Mouse (Mus musculus): Measurements from ENCODE around the gene Manba. TPM values are rescaled to one million over a fixed set of nuclear protein-coding genes. Genes with fewer than 3 reads are reported as not detected.
"Not testable (repeated sequence)": the region's sequence is repeated elsewhere in the genome, so short reads cannot be mapped to it uniquely, and the experiment has no call there.

Gene Manba
- polyA plus RNA-seq, 1 experiment from 2014 or later, result 5.6 TPM

DNA sequence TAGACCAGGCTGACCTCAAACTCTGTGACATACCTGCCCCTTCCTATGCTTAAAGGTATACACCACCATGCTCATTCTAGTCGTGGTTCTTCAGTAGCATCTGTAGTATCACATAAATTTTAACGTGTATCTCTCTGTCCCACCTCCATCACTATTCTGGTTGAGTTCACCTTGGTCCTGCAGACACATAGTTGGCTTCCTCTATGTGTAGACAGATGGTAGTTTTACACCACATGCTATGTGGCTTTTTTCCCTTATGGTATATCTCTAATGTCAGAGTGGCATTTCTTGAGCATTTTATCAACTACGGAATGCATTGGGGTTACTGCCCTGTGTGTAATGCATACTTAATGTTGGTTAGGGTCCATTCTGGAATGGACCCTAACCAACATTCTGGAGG is 16.3 kb upstream of the Manba start:
- no peak overlapping the region for H3K4me2 ChIP-seq
- H3K9me3 ChIP-seq, result no peaks in the 10 kb centered on the region
- no peak overlapping the region for H3K4me3 ChIP-seq
- no peak overlapping the region for H3K27ac ChIP-seq
- no peak overlapping the region for H3K9ac ChIP-seq
- no peak for ATAC-seq (ENCODE audit: low FRiP score)
- no peaks in the 10 kb centered on the region for H3K4me1 ChIP-seq (replicated peaks)
- 65% methylated on average over 3 of the region's 3 CpGs for whole genome bisulfite sequencing
- no peaks in the 10 kb centered on the region for H3K36me3 ChIP-seq
- no peaks in the 10 kb centered on the region for H3K27me3 ChIP-seq

DNA sequence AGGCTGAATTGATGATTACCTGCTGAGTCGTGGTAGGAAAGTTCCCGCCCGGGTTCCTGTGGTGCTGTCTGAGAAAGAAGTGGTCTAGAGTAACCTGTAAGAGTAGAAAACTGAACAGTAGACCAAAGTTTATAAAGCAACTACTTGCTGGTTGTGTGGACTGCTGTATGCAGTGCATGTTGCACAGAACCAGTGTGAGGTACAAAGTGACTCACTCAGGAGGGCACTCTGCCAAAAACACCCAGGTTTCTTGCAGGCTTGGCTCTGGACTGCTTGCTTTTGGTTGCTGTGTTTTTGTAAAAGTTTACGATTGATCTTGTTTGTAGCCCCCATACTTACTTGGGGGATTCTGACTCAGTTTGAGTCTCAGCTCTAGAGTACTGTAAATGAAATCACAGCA is 15.4 kb upstream of the Manba start:
- WGBS, result 52% methylated on average over 4 of the region's 4 CpGs

DNA sequence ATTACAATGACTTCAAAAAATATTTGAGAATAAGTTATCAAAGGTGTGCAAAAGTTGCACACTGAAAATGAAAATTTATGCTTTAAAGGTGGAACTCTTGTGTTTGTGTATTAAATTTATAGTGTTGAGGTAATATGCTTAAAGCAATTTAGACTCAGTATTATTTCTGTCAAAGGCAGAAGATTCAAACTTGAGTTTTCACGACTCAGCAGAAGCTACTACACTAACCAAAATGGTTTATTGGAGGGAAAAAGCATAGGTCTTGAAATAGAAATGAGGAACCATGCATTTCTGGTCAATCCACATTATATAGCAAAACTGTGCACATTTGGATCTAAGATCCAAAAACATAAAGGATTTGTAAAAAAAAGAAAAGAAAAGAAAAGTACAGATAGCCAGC is 14.6 kb upstream of the Manba start:
- Histone ChIP-seq H3K36me3 (no peaks in the 10 kb centered on the region), H3K27ac (no peak overlapping the region), H3K9me3 (no peaks in the 10 kb centered on the region), H3K27me3 (no peaks in the 10 kb centered on the region), H3K4me3 (no peak overlapping the region), H3K4me1 (replicated peaks) (no peaks in the 10 kb centered on the region), H3K4me2 (no peak overlapping the region), H3K9ac (no peak overlapping the region)
- WGBS, result 84% methylated on average over 1 of the region's 1 CpGs
- no peak for ATAC-seq (ENCODE audit: low FRiP score)

More for the DNA sequence above, 15.4 kb upstream of the Manba start:
- H3K36me3 ChIP-seq, result no peaks in the 10 kb centered on the region
- H3K4me1 ChIP-seq (replicated peaks), result no peaks in the 10 kb centered on the region
- H3K4me3 ChIP-seq, result no peak overlapping the region
- no peaks in the 10 kb centered on the region for H3K27me3 ChIP-seq
- H3K4me2 ChIP-seq, result no peak overlapping the region
- no peak for ATAC-seq (ENCODE audit: low FRiP score)
- no peak overlapping the region for H3K9ac ChIP-seq
- H3K9me3 ChIP-seq, result no peaks in the 10 kb centered on the region
- H3K27ac ChIP-seq, result no peak overlapping the region

- Histone ChIP-seq H3K9ac (no peak overlapping the region), H3K27ac (no peak overlapping the region), H3K36me3 (no peaks in the 10 kb centered on the region), H3K4me2 (no peak overlapping the region), H3K4me3 (no peak overlapping the region), H3K27me3 (no peaks in the 10 kb centered on the region), H3K4me1 (replicated peaks) (no peaks in the 10 kb centered on the region), H3K9me3 (no peaks in the 10 kb centered on the region)
- 90% methylated on average over 8 of the region's 8 CpGs for WGBS
- no peak for ATAC-seq (ENCODE audit: low FRiP score)
Measured at GRCm38 (mm10) chr3:135475025-135475424, 10.4 kb upstream of the Manba start.

- Histone ChIP-seq H3K4me1 (replicated peaks) (no peaks in the 10 kb centered on the region), H3K4me2 (no peak overlapping the region), H3K36me3 (no peaks in the 10 kb centered on the region), H3K27ac (no peak overlapping the region), H3K9me3 (no peaks in the 10 kb centered on the region), H3K9ac (no peak overlapping the region), H3K4me3 (no peak overlapping the region), H3K27me3 (no peaks in the 10 kb centered on the region)
- ATAC-seq (ENCODE audit: low FRiP score), result no peak
- WGBS, result 77% methylated on average over 6 of the region's 6 CpGs
Measured at GRCm38 (mm10) chr3:135476286-135476685, 9.1 kb upstream of the Manba start.

DNA sequence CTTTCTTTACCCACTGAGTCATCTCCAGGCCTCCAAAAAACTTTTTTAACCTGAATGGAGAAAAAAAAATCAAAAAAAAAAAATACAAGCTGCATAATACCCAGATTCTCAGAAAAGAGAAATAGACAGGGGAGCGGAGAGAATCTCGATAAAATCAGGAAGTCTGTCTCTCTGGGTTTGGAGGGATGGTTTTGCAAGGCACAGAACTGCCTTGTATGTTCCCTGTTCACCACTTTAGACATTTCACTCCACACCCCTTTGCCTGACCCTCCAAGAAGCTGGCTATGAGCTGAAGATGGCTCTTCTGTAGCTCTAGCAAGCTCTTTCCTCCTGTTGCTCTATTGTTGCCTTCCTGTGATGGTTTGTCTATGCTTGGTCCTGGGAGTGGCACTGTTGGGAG is 8.4 kb upstream of the Manba start:
- H3K4me1 ChIP-seq (replicated peaks), result no peaks in the 10 kb centered on the region
- ATAC-seq (ENCODE audit: low FRiP score), result no peak
- no peak overlapping the region for H3K9ac ChIP-seq
- no peak overlapping the region for H3K4me2 ChIP-seq
- no peaks in the 10 kb centered on the region for H3K9me3 ChIP-seq
- H3K4me3 ChIP-seq, result no peak overlapping the region
- no peaks in the 10 kb centered on the region for H3K36me3 ChIP-seq
- no peak overlapping the region for H3K27ac ChIP-seq
- no peaks in the 10 kb centered on the region for H3K27me3 ChIP-seq
- WGBS, result 94% methylated on average over 2 of the region's 2 CpGs

DNA sequence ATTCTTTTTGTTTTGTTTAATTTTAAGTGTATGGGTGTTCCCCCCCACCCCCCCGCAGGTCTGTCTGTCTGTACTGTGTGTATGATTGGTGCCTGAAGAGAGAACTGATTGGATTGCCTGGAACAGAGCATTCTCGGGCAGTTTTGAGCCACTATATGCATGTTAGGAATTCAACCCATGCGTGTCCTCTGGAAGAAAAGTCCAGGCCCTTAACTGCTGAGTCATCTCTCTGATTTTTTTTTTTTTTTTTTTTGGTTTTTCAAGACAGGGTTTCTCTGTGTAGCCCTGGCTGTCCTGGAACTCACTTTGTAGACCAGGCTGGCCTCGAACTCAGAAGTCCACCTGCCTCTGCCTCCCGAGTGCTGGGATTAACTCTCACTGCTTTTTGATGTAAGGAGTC is 6.3 kb upstream of the Manba start:
- H3K9ac ChIP-seq; H3K4me2 ChIP-seq; ATAC-seq (ENCODE audit: low FRiP score); H3K9me3 ChIP-seq; H3K36me3 ChIP-seq; H3K4me3 ChIP-seq; H3K27ac ChIP-seq; H3K27me3 ChIP-seq; H3K4me1 ChIP-seq (replicated peaks): not testable (repeated sequence)
- WGBS, result 88% methylated on average over 5 of the region's 5 CpGs

GRCm38 (mm10) chr3:135480767-135481166 is 4.6 kb upstream of the Manba start:
- Histone ChIP-seq H3K4me2 (no peak overlapping the region), H3K36me3 (no peaks in the 10 kb centered on the region), H3K4me3 (no peak overlapping the region), H3K9me3 (no peaks in the 10 kb centered on the region), H3K9ac (no peak overlapping the region), H3K27ac (no peak overlapping the region), H3K4me1 (replicated peaks) (peaks cover 7% of the 10 kb centered on the region), H3K27me3 (no peaks in the 10 kb centered on the region)
- 87% methylated on average over 6 of the region's 6 CpGs for WGBS
- ATAC-seq (ENCODE audit: low FRiP score), result no peak

DNA sequence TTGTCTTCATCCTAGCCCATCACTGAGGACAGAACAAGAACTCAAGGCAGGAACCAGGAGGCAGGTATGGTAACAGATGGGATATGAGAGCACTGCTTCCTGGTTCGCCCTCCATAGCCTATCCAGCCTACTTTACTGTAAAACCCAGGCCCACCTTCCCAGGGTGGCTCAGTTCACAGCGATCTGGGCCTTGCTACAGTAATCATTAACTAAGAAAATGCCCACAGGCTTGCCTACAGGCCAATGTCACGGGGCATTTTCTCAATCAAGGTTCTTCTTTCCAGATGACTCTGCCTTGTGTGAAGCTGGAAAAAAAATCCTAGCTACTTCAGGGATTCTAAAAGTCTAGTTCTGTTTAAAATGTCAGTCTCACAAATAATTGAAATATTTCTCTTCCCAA is 3.8 kb upstream of the Manba start:
- no peaks in the 10 kb centered on the region for H3K36me3 ChIP-seq
- H3K27ac ChIP-seq, result no peak overlapping the region
- peaks cover 10% of the 10 kb centered on the region for H3K4me1 ChIP-seq (replicated peaks)
- no peak for ATAC-seq (ENCODE audit: low FRiP score)
- WGBS, result 85% methylated on average over 3 of the region's 3 CpGs
- H3K4me3 ChIP-seq, result no peak overlapping the region
- no peak overlapping the region for H3K9ac ChIP-seq
- H3K9me3 ChIP-seq, result no peaks in the 10 kb centered on the region
- no peak overlapping the region for H3K4me2 ChIP-seq
- H3K27me3 ChIP-seq, result no peaks in the 10 kb centered on the region

- H3K27ac ChIP-seq; H3K9ac ChIP-seq; H3K27me3 ChIP-seq; H3K36me3 ChIP-seq; H3K9me3 ChIP-seq; ATAC-seq (ENCODE audit: low FRiP score): not testable (repeated sequence)
- Histone ChIP-seq H3K4me3 (peak overlapping the region; percentile 62; the same call in 1 of the 2 replicates), H3K4me2 (peak overlapping the region; percentile 98), H3K4me1 (replicated peaks) (peaks cover 10% of the 10 kb centered on the region)
- WGBS, result 92% methylated on average over 15 of the region's 15 CpGs
Measured at GRCm38 (mm10) chr3:135484650-135485049, 761 bp upstream of the Manba start.

- no peak; the same call in 1 of the 2 replicates for ATAC-seq (ENCODE audit: low FRiP score)
- H3K27ac ChIP-seq, result 0 out of 2 replicates have a peak overlapping the region, but pooled peaks have one; percentile 18
- WGBS, result 24% methylated on average over 9 of the region's 9 CpGs
Measured at GRCm38 (mm10) chr3:135485900-135486241, 460 bp downstream of the Manba start.

DNA sequence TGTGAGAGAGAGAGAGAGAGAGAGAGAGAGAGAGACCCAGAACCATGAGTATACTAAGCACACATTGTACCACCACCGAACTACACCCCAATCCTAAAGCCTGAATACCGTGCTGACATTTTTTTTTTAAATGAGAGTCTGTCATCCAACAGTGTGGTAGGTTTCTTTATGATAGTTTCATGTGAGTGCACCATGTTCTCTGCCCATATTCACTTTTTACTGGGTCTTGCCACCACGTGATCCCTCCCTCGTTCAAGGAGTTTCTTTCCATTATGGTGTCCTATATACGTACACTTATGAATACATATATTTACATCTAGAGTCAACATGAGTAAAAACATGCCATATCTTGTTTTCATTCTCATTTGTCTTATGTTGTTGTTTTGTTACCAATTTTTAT is 940 bp downstream of the Manba start:
- H3K4me3 ChIP-seq, result no peak overlapping the region
- H3K27me3 ChIP-seq, result no peaks in the 10 kb centered on the region
- peak overlapping the region; percentile 98 for H3K4me2 ChIP-seq
- no peak overlapping the region for H3K9ac ChIP-seq
- H3K36me3 ChIP-seq, result no peaks in the 10 kb centered on the region
- WGBS, result 82% methylated on average over 5 of the region's 5 CpGs
- ATAC-seq (ENCODE audit: low FRiP score), result no peak
- H3K4me1 ChIP-seq (replicated peaks), result peaks cover 10% of the 10 kb centered on the region
- no peaks in the 10 kb centered on the region for H3K9me3 ChIP-seq
- no peak overlapping the region for H3K27ac ChIP-seq

More at GRCm38 (mm10) chr3:135485900-135486241, 460 bp downstream of the Manba start:
- H3K36me3 ChIP-seq, result no peaks in the 10 kb centered on the region
- no peaks in the 10 kb centered on the region for H3K9me3 ChIP-seq
- peaks cover 10% of the 10 kb centered on the region for H3K4me1 ChIP-seq (replicated peaks)
- H3K27me3 ChIP-seq, result no peaks in the 10 kb centered on the region
- H3K9ac ChIP-seq, result peak overlapping the region; percentile 78
- H3K4me3 ChIP-seq, result peak overlapping the region; percentile 62
- H3K4me2 ChIP-seq, result peak overlapping the region; percentile 98

GRCm38 (mm10) chr3:135487803-135488202 is 2.4 kb downstream of the Manba start:
- no peak for ATAC-seq (ENCODE audit: low FRiP score)
- no peak overlapping the region for H3K4me2 ChIP-seq
- no peak overlapping the region for H3K27ac ChIP-seq

More at GRCm38 (mm10) chr3:135487803-135488202, 2.4 kb downstream of the Manba start:
- Histone ChIP-seq H3K4me1 (replicated peaks) (peaks cover 10% of the 10 kb centered on the region), H3K27me3 (no peaks in the 10 kb centered on the region), H3K9ac (no peak overlapping the region), H3K36me3 (no peaks in the 10 kb centered on the region), H3K4me3 (no peak overlapping the region), H3K9me3 (no peaks in the 10 kb centered on the region)
- WGBS, result 90% methylated on average over 4 of the region's 4 CpGs

Measured in hindbrain, embryonic 13.5 days (tissue).